Comparison of ENCODE assay signal across 9 mouse cellular contexts in genomic region chr9:58220218-58220903, GRCm38 (mm10). TPM values are rescaled to one million over a fixed set of nuclear protein-coding genes. Genes with fewer than 3 reads are reported as not detected.
DNase-seq lines count a peak whose midpoint lies in the region; ATAC-seq and TF ChIP-seq lines count a peak whose summit lies in the region.
"Had no signal": no experiment of that assay in that cellular context is flagged by ENCODE, and none has a peak within 500 bp of the region (broad histone marks: within the 10 kb centered on the region; RNA-seq: fewer than 3 reads in every experiment).

No protein-coding gene starts in this region.

- ATAC-seq in cerebellum, adult (ENCODE audit: insufficient number of reproducible peaks, low FRiP score, low TSS enrichment): no peak
- ATAC-seq in midbrain, embryonic 13.5 days: no peak
- ATAC-seq in hematopoietic stem cell, adult 5-6 weeks (replicated peaks in 1 of 2; ENCODE audit: insufficient read depth in 1 of 2, low FRiP score in 2 of 2, low TSS enrichment in 1 of 2, low read depth in 1 of 2, poor library complexity in 2 of 2, severe bottlenecking in 2 of 2): peak; percentile 62 to 66; a peak in 3 of 4 replicates

- H3K27ac ChIP-seq in midbrain, embryonic 10.5 days (replicated peaks): no peak overlapping the region
- no peak overlapping the region for H3K27ac ChIP-seq in midbrain, embryonic 13.5 days
- H3K27ac ChIP-seq in bone marrow macrophage, adult 2 months (ENCODE audit: insufficient read depth, low read depth, low read length): no peak overlapping the region
- H3K27ac ChIP-seq: heart, embryonic 15.5 days had no signal

- no peak overlapping the region for H3K9ac ChIP-seq in midbrain, embryonic 13.5 days (replicated peaks)
- H3K9ac ChIP-seq: heart, embryonic 15.5 days had no signal

- DNase-seq in cerebellum, adult 11 months: peak; percentile 25
- peak; percentile 40 for DNase-seq in midbrain, embryonic 10.5 days (ENCODE audit: low spot score)
- DNase-seq in lung, postnatal 36 days: peak; percentile 62
- no peak for DNase-seq in ovary, postnatal 14 days (ENCODE audit: low spot score)

- no peaks in the 10 kb centered on the region for H3K9me3 ChIP-seq in midbrain, embryonic 10.5 days (replicated peaks)
- no peaks in the 10 kb centered on the region for H3K9me3 ChIP-seq in midbrain, embryonic 13.5 days
- H3K9me3 ChIP-seq: heart, embryonic 15.5 days had no signal

- peaks cover 25% of the 10 kb centered on the region for H3K36me3 ChIP-seq in midbrain, embryonic 10.5 days
- H3K36me3 ChIP-seq in midbrain, embryonic 13.5 days: no peaks in the 10 kb centered on the region; the same call in 1 of the 2 replicates

- H3K4me1 ChIP-seq in midbrain, embryonic 10.5 days: peaks cover 9% of the 10 kb centered on the region
- H3K4me1 ChIP-seq in midbrain, embryonic 13.5 days (replicated peaks): peaks cover 4% of the 10 kb centered on the region; the same call in 1 of the 2 replicates
- peaks cover 3% of the 10 kb centered on the region for H3K4me1 ChIP-seq in bone marrow macrophage, adult 2 months (ENCODE audit: control insufficient read depth, insufficient read depth, low read length)

- no peak for TF ChIP-seq POLR2A in bone marrow macrophage, adult 2 months (IDR thresholded peaks at IDR 0.05; ENCODE audit: borderline replicate concordance, low read depth, low read length)

- TF ChIP-seq CTCF in bone marrow macrophage, adult 2 months (IDR thresholded peaks at IDR 0.05; ENCODE audit: low read depth, low read length): 0 out of 2 replicates have a peak, but pooled peaks have one; percentile 24

- 76% methylated on average over 24 of the region's 24 CpGs for WGBS in midbrain, embryonic 10.5 days
- 70% methylated on average over 24 of the region's 24 CpGs for WGBS in midbrain, embryonic 13.5 days

- no peak overlapping the region for H3K4me3 ChIP-seq in midbrain, embryonic 10.5 days
- no peak overlapping the region for H3K4me3 ChIP-seq in midbrain, embryonic 13.5 days (replicated peaks)
- H3K4me3 ChIP-seq in bone marrow macrophage, adult 2 months (ENCODE audit: insufficient read depth, low read length): no peak overlapping the region
- H3K4me3 ChIP-seq: heart, embryonic 15.5 days had no signal

- H3K4me2 ChIP-seq in midbrain, embryonic 13.5 days (replicated peaks): no peak overlapping the region
- H3K4me2 ChIP-seq: heart, embryonic 15.5 days had no signal

- H3K27me3 ChIP-seq in midbrain, embryonic 10.5 days (ENCODE audit: low read depth, poor library complexity, severe bottlenecking): no peaks in the 10 kb centered on the region
- H3K27me3 ChIP-seq in midbrain, embryonic 13.5 days: no peaks in the 10 kb centered on the region
- H3K27me3 ChIP-seq: heart, embryonic 15.5 days had no signal

RNA-seq across cellular contexts. Expression of gene Islr2, which starts 16.2 kb away (rescaled TPM):
- 5.2 and 8.1 TPM in 2 replicates for polyA plus RNA-seq in midbrain, embryonic 10.5 days (2016; fragmentation: Nextera tagmentation; extraction: Ambion mirVana)
- polyA plus RNA-seq in midbrain, embryonic 13.5 days (2015; fragmentation: Nextera tagmentation; extraction: Ambion mirVana): 36.8 and 51.7 TPM in 2 replicates
- polyA plus RNA-seq in bone marrow macrophage, adult 2 months (2012; ENCODE audit: insufficient read depth, insufficient read length, missing spikeins): not detected in 2 replicates
- 5.5 TPM in 1 of 2 replicates, not detected in the other for total RNA-seq in hematopoietic stem cell, adult 5-6 weeks (2017)
- polyA plus RNA-seq: heart, embryonic 15.5 days had no signal

RNA-seq across cellular contexts. Expression of gene Islr, which starts 16.3 kb away (rescaled TPM):
- 7.4 and 15.4 TPM in 2 replicates for polyA plus RNA-seq in midbrain, embryonic 10.5 days (2016; fragmentation: Nextera tagmentation; extraction: Ambion mirVana)
- polyA plus RNA-seq in midbrain, embryonic 13.5 days (2015; fragmentation: Nextera tagmentation; extraction: Ambion mirVana): 21.4 and 25.3 TPM in 2 replicates
- polyA plus RNA-seq in bone marrow macrophage, adult 2 months (2012; ENCODE audit: insufficient read depth, insufficient read length, missing spikeins): not detected in 2 replicates
- total RNA-seq in hematopoietic stem cell, adult 5-6 weeks (2017): 0.69 and 1.5 TPM in 2 replicates

RNA-seq across cellular contexts. Expression of gene Pml, which starts 29.2 kb away (rescaled TPM):
- 13.4 and 14.1 TPM in 2 replicates for polyA plus RNA-seq in midbrain, embryonic 10.5 days (2016; fragmentation: Nextera tagmentation; extraction: Ambion mirVana)
- polyA plus RNA-seq in midbrain, embryonic 13.5 days (2015; fragmentation: Nextera tagmentation; extraction: Ambion mirVana): 4.1 and 4.8 TPM in 2 replicates
- polyA plus RNA-seq in bone marrow macrophage, adult 2 months (2012; ENCODE audit: insufficient read depth, insufficient read length, missing spikeins): 60.5 and 71.3 TPM in 2 replicates
- total RNA-seq in hematopoietic stem cell, adult 5-6 weeks (2017): 24.5 and 32.5 TPM in 2 replicates

RNA-seq across cellular contexts. Expression of gene Stoml1, which starts 32.6 kb away (rescaled TPM):
- polyA plus RNA-seq in midbrain, embryonic 10.5 days (2016; fragmentation: Nextera tagmentation; extraction: Ambion mirVana): 32.2 and 39.9 TPM in 2 replicates
- 94.8 and 97.2 TPM in 2 replicates for polyA plus RNA-seq in midbrain, embryonic 13.5 days (2015; fragmentation: Nextera tagmentation; extraction: Ambion mirVana)
- polyA plus RNA-seq in bone marrow macrophage, adult 2 months (2012; ENCODE audit: insufficient read depth, insufficient read length, missing spikeins): 21.3 and 25.2 TPM in 2 replicates
- total RNA-seq in hematopoietic stem cell, adult 5-6 weeks (2017): 11.4 and 13.2 TPM in 2 replicates

Comparison
In these comparisons a context has a peak if more than half of its experiments do, and no peak if none do; other contexts are left out.
1. ATAC-seq: peak in hematopoietic stem cell, adult 5-6 weeks (2 of 2); none in cerebellum, adult (single experiment) and midbrain, embryonic 13.5 days (single experiment).